Mouse (Mus musculus): ENCODE measurements around the gene Dusp6. TPM values are rescaled to one million over a fixed set of nuclear protein-coding genes. Genes with fewer than 3 reads are reported as not detected.
"Not testable (repeated sequence)": the region's sequence is repeated elsewhere in the genome, so short reads cannot be mapped to it uniquely, and the experiment has no call there.

The Dusp6 gene
- 23.4 and 29.9 TPM in 2 replicates for polyA plus RNA-seq (2015; fragmentation: Nextera tagmentation; extraction: Ambion mirVana)

GRCm38 (mm10) chr10:99262867-99263379 is at the start of gene Dusp6:
TSS of gene Dusp6 (plus strand) at chr10:99263231.
- Histone ChIP-seq H3K36me3 (no peaks in the 10 kb centered on the region), H3K9me3 (no peaks in the 10 kb centered on the region), H3K9ac (peak within 1 kb of the TSS; percentile 86), H3K27me3 (peaks cover 20% of the 10 kb centered on the region; the same call in 1 of the 2 replicates), H3K27ac (replicated peaks) (peak within 1 kb of the TSS; percentile 94), H3K4me2 (peak within 1 kb of the TSS; percentile 93), H3K4me1 (replicated peaks) (peaks cover 61% of the 10 kb centered on the region), H3K4me3 (peak within 1 kb of the TSS; percentile 64)
- ATAC-seq (ENCODE audit: low read depth), result peak; percentile 97
- whole genome bisulfite sequencing, result under 1% methylated on average over 29 of the region's 29 CpGs

- no peaks in the 10 kb centered on the region for H3K9me3 ChIP-seq
- WGBS, result 85% methylated on average over 15 of the region's 15 CpGs
- no peak overlapping the region for H3K4me3 ChIP-seq
- no peaks in the 10 kb centered on the region for H3K4me1 ChIP-seq (replicated peaks)
- no peak overlapping the region for H3K9ac ChIP-seq
- no peaks in the 10 kb centered on the region for H3K27me3 ChIP-seq
- no peaks in the 10 kb centered on the region for H3K36me3 ChIP-seq
- no peak overlapping the region for H3K4me2 ChIP-seq
- ATAC-seq (ENCODE audit: low read depth), result no peak
- H3K27ac ChIP-seq (replicated peaks), result no peak overlapping the region
Measured at GRCm38 (mm10) chr10:99214421-99215299, 48.4 kb upstream of the Dusp6 start.

GRCm38 (mm10) chr10:99216570-99216969 is 46.5 kb upstream of the Dusp6 start:
- not testable (repeated sequence) for H3K27me3 ChIP-seq; ATAC-seq (ENCODE audit: low read depth); H3K36me3 ChIP-seq; H3K9ac ChIP-seq; H3K9me3 ChIP-seq; H3K27ac ChIP-seq (replicated peaks); H3K4me1 ChIP-seq (replicated peaks); H3K4me3 ChIP-seq; H3K4me2 ChIP-seq
- WGBS, result 83% methylated on average over 15 of the region's 15 CpGs

- no peaks in the 10 kb centered on the region for H3K4me1 ChIP-seq (replicated peaks)
- no peak overlapping the region for H3K4me3 ChIP-seq
- 93% methylated on average over 8 of the region's 8 CpGs for WGBS
- no peaks in the 10 kb centered on the region for H3K36me3 ChIP-seq
- H3K9ac ChIP-seq, result no peak overlapping the region
- no peaks in the 10 kb centered on the region for H3K9me3 ChIP-seq
- H3K4me2 ChIP-seq, result no peak overlapping the region
- no peak overlapping the region for H3K27ac ChIP-seq (replicated peaks)
- ATAC-seq (ENCODE audit: low read depth), result no peak
- no peaks in the 10 kb centered on the region for H3K27me3 ChIP-seq
Measured at GRCm38 (mm10) chr10:99221540-99221939, 41.5 kb upstream of the Dusp6 start.

GRCm38 (mm10) chr10:99222726-99223125 is 40.3 kb upstream of the Dusp6 start:
- peaks cover 3% of the 10 kb centered on the region; the same call in 1 of the 2 replicates for H3K4me1 ChIP-seq (replicated peaks)
- WGBS, result 85% methylated on average over 5 of the region's 5 CpGs
- H3K4me2 ChIP-seq, result no peak overlapping the region
- H3K9me3 ChIP-seq, result no peaks in the 10 kb centered on the region
- H3K36me3 ChIP-seq, result no peaks in the 10 kb centered on the region
- no peak overlapping the region for H3K27ac ChIP-seq (replicated peaks)
- no peak overlapping the region for H3K4me3 ChIP-seq
- H3K27me3 ChIP-seq, result no peaks in the 10 kb centered on the region
- no peak for ATAC-seq (ENCODE audit: low read depth)
- H3K9ac ChIP-seq, result no peak overlapping the region

- Histone ChIP-seq H3K27ac (replicated peaks) (no peak overlapping the region), H3K4me2 (no peak overlapping the region), H3K9me3 (no peaks in the 10 kb centered on the region), H3K27me3 (no peaks in the 10 kb centered on the region), H3K9ac (no peak overlapping the region), H3K4me1 (replicated peaks) (peaks cover 17% of the 10 kb centered on the region), H3K4me3 (no peak overlapping the region), H3K36me3 (no peaks in the 10 kb centered on the region)
- WGBS, result 77% methylated on average over 3 of the region's 3 CpGs
- ATAC-seq (ENCODE audit: low read depth), result no peak
Measured at GRCm38 (mm10) chr10:99224218-99224617, 38.8 kb upstream of the Dusp6 start.

- 88% methylated on average over 5 of the region's 5 CpGs for WGBS
- Histone ChIP-seq H3K27me3 (no peaks in the 10 kb centered on the region), H3K27ac (replicated peaks) (no peak overlapping the region), H3K4me3 (no peak overlapping the region), H3K9ac (no peak overlapping the region), H3K4me1 (replicated peaks) (peaks cover 21% of the 10 kb centered on the region), H3K9me3 (no peaks in the 10 kb centered on the region), H3K36me3 (no peaks in the 10 kb centered on the region), H3K4me2 (no peak overlapping the region)
- no peak for ATAC-seq (ENCODE audit: low read depth)
Measured at GRCm38 (mm10) chr10:99226782-99227181, 36.2 kb upstream of the Dusp6 start.

- Histone ChIP-seq H3K4me3 (no peak overlapping the region), H3K4me2 (peak overlapping the region; percentile 39), H3K4me1 (replicated peaks) (peaks cover 21% of the 10 kb centered on the region), H3K9ac (peak overlapping the region; percentile 4; the same call in 1 of the 2 replicates), H3K27me3 (no peaks in the 10 kb centered on the region), H3K36me3 (no peaks in the 10 kb centered on the region), H3K9me3 (no peaks in the 10 kb centered on the region), H3K27ac (replicated peaks) (peak overlapping the region; percentile 43)
- ATAC-seq (ENCODE audit: low read depth), result peak; percentile 36
- 35% methylated on average over 17 of the region's 17 CpGs for WGBS
Measured at GRCm38 (mm10) chr10:99227968-99228864, 34.8 kb upstream of the Dusp6 start.

GRCm38 (mm10) chr10:99229031-99229684 is 33.9 kb upstream of the Dusp6 start:
- H3K9ac ChIP-seq, result 0 out of 2 replicates have a peak overlapping the region, but pooled peaks have one; percentile 38
- H3K4me1 ChIP-seq (replicated peaks), result peaks cover 21% of the 10 kb centered on the region
- no peaks in the 10 kb centered on the region for H3K36me3 ChIP-seq
- H3K27me3 ChIP-seq, result no peaks in the 10 kb centered on the region
- H3K9me3 ChIP-seq, result no peaks in the 10 kb centered on the region
- 13% methylated on average over 16 of the region's 16 CpGs for WGBS
- ATAC-seq (ENCODE audit: low read depth), result peak; percentile 47; the same call in 1 of the 2 replicates
- H3K27ac ChIP-seq (replicated peaks), result peak overlapping the region; percentile 42; the same call in 1 of the 2 replicates
- H3K4me3 ChIP-seq, result no peak overlapping the region
- peak overlapping the region; percentile 39 for H3K4me2 ChIP-seq

GRCm38 (mm10) chr10:99232518-99233227 is 30.4 kb upstream of the Dusp6 start:
- H3K9ac ChIP-seq, result no peak overlapping the region
- no peaks in the 10 kb centered on the region for H3K36me3 ChIP-seq
- no peak overlapping the region for H3K27ac ChIP-seq (replicated peaks)
- H3K4me2 ChIP-seq, result no peak overlapping the region
- H3K4me1 ChIP-seq (replicated peaks), result peaks cover 19% of the 10 kb centered on the region
- H3K9me3 ChIP-seq, result no peaks in the 10 kb centered on the region
- H3K4me3 ChIP-seq, result no peak overlapping the region
- WGBS, result 81% methylated on average over 7 of the region's 7 CpGs
- no peak for ATAC-seq (ENCODE audit: low read depth)
- H3K27me3 ChIP-seq, result no peaks in the 10 kb centered on the region

- Histone ChIP-seq H3K9me3 (no peaks in the 10 kb centered on the region), H3K4me3 (no peak overlapping the region), H3K27me3 (no peaks in the 10 kb centered on the region), H3K4me1 (replicated peaks) (peaks cover 2% of the 10 kb centered on the region), H3K36me3 (no peaks in the 10 kb centered on the region), H3K27ac (replicated peaks) (no peak overlapping the region), H3K9ac (no peak overlapping the region), H3K4me2 (no peak overlapping the region)
- ATAC-seq (ENCODE audit: low read depth), result no peak
- 89% methylated on average over 8 of the region's 8 CpGs for WGBS
Measured at GRCm38 (mm10) chr10:99234336-99234735, 28.7 kb upstream of the Dusp6 start.
